Mouse (Mus musculus) induced T-regulatory cell, adult 2 months (primary cell): ENCODE results near the gene Hdac10.
A peak's percentile ranks its signal among the peaks of the same experiment; 100 is the strongest.

Source experiments
- DNase-seq: peaks from one replicate; pipeline ENCODE4 v3.0.0-alpha.2; 2012; ENCODE audit warnings: low read depth

The Hdac10 gene

GRCm38 (mm10) chr15:89128382-89129350 is at the start of gene Hdac10:
TSS of gene Hdac10 (minus strand) at chr15:89128700.
- DNase-seq = peak; percentile 90

DNA sequence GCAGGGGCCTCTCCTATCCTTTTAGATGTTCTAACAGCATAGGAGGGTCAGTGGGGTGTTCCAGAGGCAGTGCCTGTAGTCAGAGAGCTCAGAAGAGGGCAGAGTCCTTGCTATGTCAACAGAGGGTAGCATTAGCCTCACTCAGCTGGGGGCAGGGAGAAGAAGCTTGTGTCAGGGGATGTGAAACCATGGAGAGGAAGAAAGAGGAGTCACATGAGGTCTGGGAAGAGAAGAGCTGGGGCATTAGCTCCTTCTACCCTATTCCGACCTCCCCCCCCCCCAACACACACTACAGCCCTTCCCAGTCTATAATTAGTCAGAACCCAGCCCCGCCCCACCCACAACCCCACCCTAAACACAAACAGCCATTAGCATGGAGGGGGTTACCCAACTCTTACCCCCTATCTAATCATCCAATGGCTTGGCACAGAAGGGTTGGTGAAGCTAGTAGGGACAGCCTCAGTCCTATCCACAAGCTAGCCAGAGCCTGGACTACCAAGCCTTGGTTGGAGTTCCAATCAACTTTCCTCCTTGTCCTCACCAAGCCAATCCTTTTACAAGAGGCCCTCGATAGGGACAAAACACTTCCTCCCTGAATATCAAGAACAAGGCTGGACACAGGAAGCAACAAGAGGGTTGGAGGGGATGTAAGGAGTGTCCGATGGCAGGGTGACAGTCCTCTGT is 49.2 kb upstream of the Hdac10 start:
- DNase-seq = no peak

GRCm38 (mm10) chr15:89177121-89177520 is 48.6 kb upstream of the Hdac10 start:
- DNase-seq = no peak

DNA sequence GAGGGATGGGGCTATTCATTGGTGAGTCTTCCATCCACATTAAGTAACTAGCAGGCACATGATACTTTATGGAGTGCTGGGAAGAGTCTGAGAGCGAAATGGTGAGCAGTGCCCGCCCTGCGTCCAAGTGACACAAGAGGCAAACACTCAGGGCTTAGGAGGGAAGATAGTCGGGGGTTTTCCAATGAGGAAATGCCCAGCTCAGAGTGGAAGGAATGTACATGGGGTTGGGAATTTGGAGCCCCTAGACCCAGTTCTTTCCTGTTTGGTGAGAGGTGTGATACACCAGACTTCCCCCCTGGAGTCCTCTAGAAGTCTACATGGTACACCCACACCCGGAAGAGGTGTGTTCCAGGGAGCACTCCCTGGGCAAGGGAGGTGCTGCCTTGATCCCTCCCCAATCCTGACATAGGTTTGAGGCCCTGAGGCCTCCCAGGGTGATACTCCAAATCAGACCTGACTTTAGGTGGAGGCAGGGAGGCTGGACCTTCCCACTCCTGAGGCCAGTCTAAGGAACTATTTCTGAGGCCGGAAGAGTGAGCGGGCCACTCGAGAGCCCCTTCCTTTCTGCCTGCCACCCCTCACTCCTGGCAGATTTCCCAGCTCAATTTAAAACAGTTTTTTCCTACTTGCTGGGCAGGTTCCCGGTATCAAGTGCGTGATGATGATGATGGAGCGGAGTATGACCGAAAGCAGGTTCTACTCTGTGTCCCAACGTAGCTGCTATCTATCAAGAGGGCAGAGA is 47.1 kb upstream of the Hdac10 start:
- DNase-seq = no peak

DNA sequence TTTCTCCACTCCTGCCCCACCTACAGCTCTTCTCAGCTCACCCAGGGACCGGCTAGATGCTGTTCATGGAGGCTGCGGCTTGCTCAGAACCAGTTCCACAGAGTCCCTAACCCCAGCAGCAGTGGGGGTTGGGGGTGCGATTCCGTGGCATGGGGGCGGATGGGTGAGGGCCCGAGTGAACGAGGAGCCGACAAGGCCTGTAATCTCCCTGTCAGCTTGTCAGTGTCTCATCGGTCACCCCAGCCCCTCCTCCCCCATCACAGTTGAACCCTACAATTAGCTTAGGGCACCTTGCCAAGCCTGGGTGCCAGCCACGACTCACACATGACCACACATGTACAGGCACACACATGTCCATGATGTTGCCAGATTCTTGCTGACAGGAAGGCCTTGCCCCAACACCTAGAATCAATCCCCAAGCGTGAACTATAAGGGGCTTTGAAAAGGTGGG is 46.4 kb upstream of the Hdac10 start:
- DNase-seq = no peak

- DNase-seq = no peak
These were observed 45.4 kb upstream of the Hdac10 start for GRCm38 (mm10) chr15:89173906-89174214.

- peak; percentile 46 for DNase-seq
These were observed 44.8 kb upstream of the Hdac10 start for GRCm38 (mm10) chr15:89173024-89173905.

DNA sequence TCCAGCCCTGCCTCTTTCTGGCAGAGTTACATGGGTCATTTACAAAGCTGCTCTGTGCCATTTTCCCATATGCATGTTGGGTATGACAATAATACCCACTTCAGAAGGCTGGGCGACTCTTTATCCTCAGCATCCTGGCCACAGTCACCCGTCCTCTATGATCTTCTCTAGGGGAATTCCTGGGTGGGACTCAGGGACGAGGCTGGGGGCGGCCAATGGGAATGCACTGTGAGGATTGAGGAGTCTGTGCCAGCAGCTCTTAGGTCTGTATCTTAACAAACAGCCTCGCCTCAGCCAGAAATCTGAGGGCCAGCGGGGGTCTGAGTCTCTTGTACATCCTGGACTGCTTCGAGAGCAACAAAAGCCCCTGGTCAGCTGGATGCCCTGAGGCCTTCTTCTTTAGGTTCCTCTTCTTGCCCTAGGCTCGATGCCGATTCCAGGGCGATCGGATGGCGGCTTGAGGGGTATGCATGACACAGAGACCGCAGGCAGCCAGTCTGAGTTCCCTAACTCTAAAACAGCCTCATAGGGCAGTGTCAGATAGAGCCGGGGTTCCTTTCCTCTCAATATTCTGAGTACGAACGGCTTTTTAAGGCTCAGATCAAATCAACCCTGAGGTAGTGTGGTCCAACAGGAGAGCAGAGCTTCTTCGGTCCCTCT is 43.9 kb upstream of the Hdac10 start:
- no peak for DNase-seq

GRCm38 (mm10) chr15:89171526-89172051 is 43.1 kb upstream of the Hdac10 start:
- DNase-seq = no peak

- DNase-seq = no peak
These were observed 41.6 kb upstream of the Hdac10 start for GRCm38 (mm10) chr15:89170102-89170501.

DNA sequence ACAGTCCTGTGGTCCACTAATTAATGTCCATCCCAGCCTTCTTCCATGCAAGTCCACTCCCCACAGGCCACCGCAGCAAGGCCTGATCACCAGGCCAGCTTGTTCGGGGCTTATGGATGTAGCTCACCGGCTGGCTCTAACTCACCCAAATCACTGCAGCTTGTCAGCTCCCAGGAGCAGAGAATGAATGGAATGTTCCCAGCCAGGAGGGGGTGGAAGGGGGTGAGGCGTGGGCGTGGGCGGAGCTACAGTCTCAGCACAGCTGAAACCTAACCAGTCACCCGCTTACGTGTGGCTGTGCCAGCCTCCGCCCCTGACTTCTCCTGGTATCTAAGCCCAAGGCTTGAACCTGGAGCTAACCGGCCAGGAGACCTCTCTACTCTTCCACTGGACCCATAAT is 40.9 kb upstream of the Hdac10 start:
- DNase-seq = no peak

GRCm38 (mm10) chr15:89168922-89169321 is 40.4 kb upstream of the Hdac10 start:
- DNase-seq = no peak

DNA sequence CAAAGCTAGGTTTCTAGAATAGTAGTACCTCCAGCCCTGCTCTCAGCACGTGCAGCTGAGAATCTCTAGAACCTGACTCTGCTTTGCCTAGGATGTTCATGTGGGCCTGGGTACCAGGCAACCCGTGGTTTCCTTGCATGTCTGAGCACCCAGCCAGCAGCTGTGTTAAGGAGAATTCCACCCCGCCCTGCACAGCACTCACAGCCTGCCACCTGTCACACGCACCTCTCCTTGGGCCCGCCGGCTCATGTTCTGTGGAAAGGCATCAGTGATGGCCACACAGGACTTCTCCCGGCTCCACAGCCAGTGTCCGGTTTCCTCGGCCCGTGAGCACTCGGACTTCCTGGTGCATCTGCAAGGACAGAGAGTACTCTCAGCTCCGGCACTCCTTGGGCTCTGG is 37.0 kb upstream of the Hdac10 start:
- no peak for DNase-seq

DNA sequence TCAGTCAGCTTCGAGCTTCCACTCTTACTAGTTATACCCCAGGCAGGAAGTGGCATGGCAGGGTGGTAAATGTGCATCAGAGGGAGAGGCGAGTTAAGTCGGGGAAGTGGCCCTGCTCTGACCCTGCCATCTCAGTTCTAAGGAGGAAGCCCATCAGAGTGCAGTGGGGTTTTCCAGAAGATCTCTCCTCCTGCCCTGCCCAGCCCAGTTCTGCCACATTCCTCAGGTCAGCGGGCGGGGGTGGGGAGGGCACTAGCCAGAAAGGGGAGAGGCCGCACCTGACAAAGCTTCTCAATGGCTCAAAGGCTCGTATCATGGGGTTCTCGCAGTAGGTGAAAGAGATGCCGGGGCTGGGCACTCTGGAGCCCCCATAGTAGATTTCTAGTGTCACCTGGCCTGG is 32.9 kb upstream of the Hdac10 start:
- no peak for DNase-seq

GRCm38 (mm10) chr15:89158516-89158915 is 30.0 kb upstream of the Hdac10 start:
- DNase-seq = no peak

GRCm38 (mm10) chr15:89157954-89158353 is 29.5 kb upstream of the Hdac10 start:
- DNase-seq = peak; percentile 87

- no peak for DNase-seq
These were observed 23.8 kb upstream of the Hdac10 start for GRCm38 (mm10) chr15:89152312-89152711.

DNA sequence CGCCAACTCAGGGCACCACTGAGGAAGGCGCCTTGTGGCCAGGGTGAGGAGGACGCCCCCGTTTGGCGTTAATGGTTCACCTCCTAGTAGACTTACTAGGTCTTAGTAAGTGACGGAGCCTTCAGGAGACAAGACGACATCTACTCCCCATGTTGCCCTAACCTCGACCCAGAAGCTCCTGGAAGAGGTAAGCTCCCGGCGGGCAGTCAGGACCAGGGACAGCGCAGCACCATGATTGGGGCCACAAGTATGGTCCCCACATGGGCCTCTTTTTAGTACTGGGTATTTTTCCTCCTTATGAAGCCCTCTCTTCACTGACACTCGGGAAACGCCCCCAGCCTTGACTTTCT is 21.5 kb upstream of the Hdac10 start:
- no peak for DNase-seq

- DNase-seq = peak; percentile 87
These were observed 21.0 kb upstream of the Hdac10 start, which contains the start of gene Mapk11 for GRCm38 (mm10) chr15:89149271-89150040. TSS of gene Mapk11 (minus strand) at chr15:89149628.
